Mouse (Mus musculus) olfactory bulb, adult 2 months (tissue): ENCODE data around the gene Ramp1.

Experiments used
- CTCF ChIP-seq: fragments of 200-500 bp; IDR thresholded peaks from 2 replicates; pipeline ENCODE4 v1.5.1; 2012; ENCODE audit warnings: low read depth, mild to moderate bottlenecking, low read length, moderate library complexity; ENCODE audit not compliant: insufficient read depth
- POLR2A ChIP-seq: fragments of 200-500 bp; IDR thresholded peaks from 2 replicates; pipeline ENCODE4 v1.6.1; 2012; ENCODE audit warnings: mild to moderate bottlenecking, low read depth, low read length, moderate library complexity; ENCODE audit not compliant: insufficient read depth

- no peak for TF ChIP-seq POLR2A
- TF ChIP-seq CTCF, result no peak
These were observed 2.3 kb downstream of the Ramp1 start for GRCm38 (mm10) chr1:91181784-91182450.
